Mouse (Mus musculus): ENCODE results near the gene Alkbh3. TPM values are rescaled to one million over a fixed set of nuclear protein-coding genes. Genes with fewer than 3 reads are reported as not detected.
A peak's percentile ranks its signal among the peaks of the same experiment; 100 is the strongest.

Alkbh3 gene
- 31.3 and 35.7 TPM in 2 replicates for polyA plus RNA-seq (2011; ENCODE audit: insufficient read depth, insufficient read length, low read depth, missing spikeins)

DNA sequence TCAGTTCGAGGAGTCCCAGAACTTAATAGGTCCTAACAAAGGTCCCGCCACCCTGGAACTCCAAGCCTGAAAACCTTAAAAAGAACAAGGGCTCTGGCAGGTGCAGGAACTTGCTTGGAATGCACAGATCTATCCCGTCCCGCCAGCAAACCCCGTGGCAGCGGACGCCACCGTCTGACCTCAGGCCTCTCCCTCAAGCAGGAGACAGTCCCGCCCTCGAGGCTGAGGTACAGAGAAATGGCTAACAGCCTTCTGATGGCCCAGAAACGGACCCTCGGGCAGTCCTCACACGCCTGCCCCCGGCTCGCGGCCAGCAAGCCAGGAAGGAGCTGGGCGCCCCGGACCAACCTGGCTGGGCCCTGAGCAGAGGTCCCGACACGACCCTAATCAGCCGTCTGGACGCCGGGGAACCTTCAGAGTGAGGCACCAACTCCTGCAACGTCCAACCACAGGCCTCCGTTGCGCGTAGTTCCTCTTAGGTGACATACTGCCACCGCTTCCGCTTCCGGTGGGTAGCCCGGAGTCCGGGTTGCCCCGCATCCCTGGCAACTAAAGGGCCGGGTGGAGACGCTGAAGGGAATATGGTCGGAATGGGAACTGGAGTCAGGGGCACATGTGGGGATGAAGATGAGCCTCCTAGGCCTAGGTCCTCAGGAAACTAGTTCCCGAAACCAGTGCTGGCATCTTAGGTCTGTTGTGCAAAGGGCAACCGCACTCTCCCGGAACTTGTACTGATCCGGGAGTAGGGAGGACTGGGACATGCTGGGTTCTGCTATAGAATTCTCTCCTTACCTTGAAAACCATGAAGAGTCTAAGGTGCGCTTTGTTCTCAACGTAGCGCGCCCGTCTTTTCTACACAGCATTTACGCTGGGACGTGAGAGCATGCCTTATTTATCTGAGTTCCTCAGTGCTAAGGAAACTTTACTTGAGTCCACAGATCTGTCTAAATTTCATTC, at the start of gene Alkbh3:
TSS of gene Alkbh3 (minus strand) at position 473 of the 957 bp plus-strand sequence.
- no peaks in the 10 kb centered on the region for H3K27me3 ChIP-seq (ENCODE audit: control insufficient read depth, insufficient read depth, low read length, poor library complexity, severe bottlenecking)
- peaks cover 5% of the 10 kb centered on the region for H3K36me3 ChIP-seq (ENCODE audit: control insufficient read depth, insufficient read depth, low read length, poor library complexity, severe bottlenecking)
- no peak for TF ChIP-seq CTCF (IDR thresholded peaks at IDR 0.05; ENCODE audit: low read depth, low read length)
- TF ChIP-seq EP300 (IDR thresholded peaks at IDR 0.05; ENCODE audit: insufficient read depth, low read depth, low read length): peak; percentile 47; the same call in 1 of the 2 replicates
- peak within 1 kb of the TSS; percentile 67 for H3K9ac ChIP-seq (ENCODE audit: low read depth, poor library complexity, severe bottlenecking)
- H3K9me3 ChIP-seq (replicated peaks; ENCODE audit: control insufficient read depth, insufficient read depth, low read length, poor library complexity, severe bottlenecking): no peaks in the 10 kb centered on the region; the same call in 1 of the 2 replicates
- H3K4me3 ChIP-seq (ENCODE audit: low read depth, low read length): peak within 1 kb of the TSS; percentile 94
- H3K27ac ChIP-seq (ENCODE audit: insufficient read depth, low read length): no peak within 1 kb of the TSS
- no peaks in the 10 kb centered on the region for H3K4me1 ChIP-seq (ENCODE audit: control insufficient read depth, insufficient read depth, low read length)

- no peaks in the 10 kb centered on the region for H3K36me3 ChIP-seq (ENCODE audit: control insufficient read depth, insufficient read depth, low read length, poor library complexity, severe bottlenecking)
- H3K9me3 ChIP-seq (replicated peaks; ENCODE audit: control insufficient read depth, insufficient read depth, low read length, poor library complexity, severe bottlenecking): no peaks in the 10 kb centered on the region
- no peaks in the 10 kb centered on the region for H3K27me3 ChIP-seq (ENCODE audit: control insufficient read depth, insufficient read depth, low read length, poor library complexity, severe bottlenecking)
- H3K4me1 ChIP-seq (ENCODE audit: control insufficient read depth, insufficient read depth, low read length): no peaks in the 10 kb centered on the region
- H3K27ac ChIP-seq (ENCODE audit: insufficient read depth, low read length): no peak overlapping the region
- no peak for TF ChIP-seq EP300 (IDR thresholded peaks at IDR 0.05; ENCODE audit: insufficient read depth, low read depth, low read length)
- no peak for TF ChIP-seq POLR2A (IDR thresholded peaks at IDR 0.05; ENCODE audit: insufficient read depth, low read length)
- TF ChIP-seq CTCF (IDR thresholded peaks at IDR 0.05; ENCODE audit: low read depth, low read length): peak; percentile 3
- no peak overlapping the region for H3K4me3 ChIP-seq (ENCODE audit: low read depth, low read length)
- no peak overlapping the region for H3K9ac ChIP-seq (ENCODE audit: low read depth, poor library complexity, severe bottlenecking)
These were observed 48.9 kb upstream of the Alkbh3 start for GRCm38 (mm10) chr2:94059459-94059858.

DNA sequence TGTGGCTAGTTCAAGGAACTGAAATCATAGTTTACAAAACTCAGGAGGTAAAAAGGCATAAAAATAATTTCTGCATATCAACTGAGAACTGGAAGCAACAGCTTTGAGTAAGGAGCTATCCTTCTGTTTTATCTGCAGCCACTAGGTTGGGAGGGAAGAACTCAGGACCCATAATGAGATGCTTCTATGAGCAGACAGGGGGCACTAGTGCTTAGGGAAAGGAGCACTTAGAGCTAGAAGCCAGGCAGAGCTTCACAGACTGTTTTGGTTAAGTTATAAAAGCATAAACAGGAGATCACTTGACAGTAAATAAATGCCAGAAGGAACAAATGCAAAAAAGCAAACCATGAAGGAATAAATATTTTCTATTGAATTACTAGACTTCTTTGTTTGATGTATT, 44.2 kb upstream of the Alkbh3 start:
- H3K4me1 ChIP-seq (ENCODE audit: control insufficient read depth, insufficient read depth, low read length): no peaks in the 10 kb centered on the region
- no peaks in the 10 kb centered on the region for H3K9me3 ChIP-seq (replicated peaks; ENCODE audit: control insufficient read depth, insufficient read depth, low read length, poor library complexity, severe bottlenecking)
- no peaks in the 10 kb centered on the region for H3K36me3 ChIP-seq (ENCODE audit: control insufficient read depth, insufficient read depth, low read length, poor library complexity, severe bottlenecking)
- H3K4me3 ChIP-seq (ENCODE audit: low read depth, low read length): no peak overlapping the region
- H3K27me3 ChIP-seq (ENCODE audit: control insufficient read depth, insufficient read depth, low read length, poor library complexity, severe bottlenecking): no peaks in the 10 kb centered on the region
- H3K9ac ChIP-seq (ENCODE audit: low read depth, poor library complexity, severe bottlenecking): no peak overlapping the region
- TF ChIP-seq CTCF (IDR thresholded peaks at IDR 0.05; ENCODE audit: low read depth, low read length) (no peak), EP300 (IDR thresholded peaks at IDR 0.05; ENCODE audit: insufficient read depth, low read depth, low read length) (no peak), POLR2A (IDR thresholded peaks at IDR 0.05; ENCODE audit: insufficient read depth, low read length) (no peak)
- H3K27ac ChIP-seq (ENCODE audit: insufficient read depth, low read length): no peak overlapping the region

DNA sequence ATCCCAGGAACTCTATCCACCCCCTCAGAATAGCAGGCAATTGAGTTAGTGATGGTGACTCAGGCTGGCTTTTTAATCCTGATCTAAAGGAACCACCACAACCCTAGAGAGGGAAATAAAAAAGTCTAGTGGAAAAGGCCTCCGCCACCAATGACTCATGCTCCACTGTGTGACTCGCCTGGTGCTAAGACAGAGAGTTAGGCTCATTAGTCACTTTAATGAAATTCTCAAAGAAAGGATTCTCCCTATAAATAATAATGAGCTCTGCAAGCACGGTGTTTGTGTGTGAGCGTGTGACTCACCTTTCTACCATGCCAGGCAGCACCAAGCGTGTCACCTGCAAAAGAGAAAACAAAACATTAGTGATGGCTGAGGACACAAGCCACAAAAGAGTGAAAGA, 41.3 kb upstream of the Alkbh3 start:
- H3K4me3 ChIP-seq (ENCODE audit: low read depth, low read length): no peak overlapping the region
- TF ChIP-seq CTCF (IDR thresholded peaks at IDR 0.05; ENCODE audit: low read depth, low read length) (no peak), POLR2A (IDR thresholded peaks at IDR 0.05; ENCODE audit: insufficient read depth, low read length) (no peak), EP300 (IDR thresholded peaks at IDR 0.05; ENCODE audit: insufficient read depth, low read depth, low read length) (no peak)

DNA sequence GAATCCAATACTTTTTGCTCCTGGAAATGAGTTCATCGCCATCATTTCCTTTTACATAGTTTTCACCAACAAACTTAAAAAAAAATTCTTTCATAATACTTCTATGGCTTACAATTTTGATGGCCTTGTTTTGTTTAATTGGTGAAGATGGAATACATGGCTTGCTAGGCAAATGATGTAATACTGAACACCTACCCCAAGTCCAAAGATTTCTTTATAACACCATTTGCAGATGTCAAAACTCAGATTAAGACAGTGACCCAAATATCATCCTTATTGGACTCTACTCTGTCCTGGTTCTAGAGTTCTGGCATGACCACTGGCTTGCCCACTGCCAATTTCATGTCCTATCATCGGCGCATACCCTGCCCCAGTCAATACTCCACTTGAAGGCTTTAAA, 40.3 kb upstream of the Alkbh3 start:
- H3K4me3 ChIP-seq (ENCODE audit: low read depth, low read length): no peak overlapping the region
- no peak overlapping the region for H3K9ac ChIP-seq (ENCODE audit: low read depth, poor library complexity, severe bottlenecking)
- H3K4me1 ChIP-seq (ENCODE audit: control insufficient read depth, insufficient read depth, low read length): no peaks in the 10 kb centered on the region
- no peaks in the 10 kb centered on the region for H3K36me3 ChIP-seq (ENCODE audit: control insufficient read depth, insufficient read depth, low read length, poor library complexity, severe bottlenecking)
- TF ChIP-seq CTCF (IDR thresholded peaks at IDR 0.05; ENCODE audit: low read depth, low read length): no peak
- TF ChIP-seq EP300 (IDR thresholded peaks at IDR 0.05; ENCODE audit: insufficient read depth, low read depth, low read length): no peak
- TF ChIP-seq POLR2A (IDR thresholded peaks at IDR 0.05; ENCODE audit: insufficient read depth, low read length): no peak
- H3K27ac ChIP-seq (ENCODE audit: insufficient read depth, low read length): no peak overlapping the region
- no peaks in the 10 kb centered on the region for H3K9me3 ChIP-seq (replicated peaks; ENCODE audit: control insufficient read depth, insufficient read depth, low read length, poor library complexity, severe bottlenecking)
- no peaks in the 10 kb centered on the region for H3K27me3 ChIP-seq (ENCODE audit: control insufficient read depth, insufficient read depth, low read length, poor library complexity, severe bottlenecking)

More for the DNA sequence above, 41.3 kb upstream of the Alkbh3 start:
- Histone ChIP-seq H3K36me3 (ENCODE audit: control insufficient read depth, insufficient read depth, low read length, poor library complexity, severe bottlenecking) (no peaks in the 10 kb centered on the region), H3K27me3 (ENCODE audit: control insufficient read depth, insufficient read depth, low read length, poor library complexity, severe bottlenecking) (no peaks in the 10 kb centered on the region), H3K9ac (ENCODE audit: low read depth, poor library complexity, severe bottlenecking) (no peak overlapping the region), H3K4me1 (ENCODE audit: control insufficient read depth, insufficient read depth, low read length) (no peaks in the 10 kb centered on the region), H3K27ac (ENCODE audit: insufficient read depth, low read length) (no peak overlapping the region), H3K9me3 (replicated peaks; ENCODE audit: control insufficient read depth, insufficient read depth, low read length, poor library complexity, severe bottlenecking) (no peaks in the 10 kb centered on the region)
